Mouse (Mus musculus) limb, embryonic 12.5 days (tissue): ENCODE measurements around the gene Nfix. TPM values are rescaled to one million over a fixed set of nuclear protein-coding genes. Genes with fewer than 3 reads are reported as not detected.

ENCODE experiments used
- ATAC-seq: fragments of 200-750 bp; cut with Nextera tagmentation; 2 replicates; pipeline ENCODE4 v1.8.0; 2017; ENCODE audit warnings: low read depth, moderate TSS enrichment; ENCODE audit not compliant: insufficient number of reproducible peaks, insufficient read depth, low FRiP score, low TSS enrichment
- H3K27ac ChIP-seq: fragments of 300-500 bp; sonication (generic); 2 replicates; pipeline ENCODE4 v1.5.1; 2016; ENCODE audit warnings: mild to moderate bottlenecking, moderate library complexity
- H3K27me3 ChIP-seq: fragments of 300-500 bp; sonication (generic); 2 replicates; pipeline ENCODE4 v1.6.1; 2016; ENCODE audit warnings: mild to moderate bottlenecking, moderate library complexity
- H3K36me3 ChIP-seq: fragments of 300-500 bp; sonication (generic); 2 replicates; pipeline ENCODE4 v1.6.1; 2016; ENCODE audit warnings: mild to moderate bottlenecking, moderate library complexity
- H3K4me1 ChIP-seq: fragments of 300-500 bp; sonication (generic); replicated peaks from 2 replicates; pipeline ENCODE4 v1.6.1; 2016
- H3K4me2 ChIP-seq: fragments of 300-500 bp; sonication (generic); 2 replicates; pipeline ENCODE4 v1.6.1; 2016; ENCODE audit warnings: mild to moderate bottlenecking, moderate library complexity
- H3K4me3 ChIP-seq: fragments of 300-500 bp; sonication (generic); replicated peaks from 2 replicates; pipeline ENCODE4 v1.5.1; 2016; ENCODE audit warnings: mild to moderate bottlenecking
- H3K9ac ChIP-seq: fragments of 300-500 bp; sonication (generic); replicated peaks from 2 replicates; pipeline ENCODE4 v1.6.1; 2016; ENCODE audit warnings: mild to moderate bottlenecking, moderate library complexity
- H3K9me3 ChIP-seq: fragments of 300-500 bp; sonication (generic); 2 replicates; pipeline ENCODE4 v1.6.1; 2016; ENCODE audit warnings: mild to moderate bottlenecking, moderate library complexity
- WGBS: fragments of 180-500 bp; shearing (Covaris S2); methylation state at CpG from one replicate; pipeline ENCODE4 v1.1.7; 2016; 5-methylcytosine and 5-hydroxymethylcytosine counted together
- polyA plus RNA-seq: library from polyadenylated mRNA; unstranded; fragments of >200 nt; fragmentation: Nextera tagmentation; extraction: Ambion mirVana; gene quantifications from 2 replicates; pipeline ENCODE4 v1.2.1, GENCODE M21; 2016

The Nfix gene
- polyA plus RNA-seq, 1 experiment from 2014 or later: 14.5 TPM

DNA sequence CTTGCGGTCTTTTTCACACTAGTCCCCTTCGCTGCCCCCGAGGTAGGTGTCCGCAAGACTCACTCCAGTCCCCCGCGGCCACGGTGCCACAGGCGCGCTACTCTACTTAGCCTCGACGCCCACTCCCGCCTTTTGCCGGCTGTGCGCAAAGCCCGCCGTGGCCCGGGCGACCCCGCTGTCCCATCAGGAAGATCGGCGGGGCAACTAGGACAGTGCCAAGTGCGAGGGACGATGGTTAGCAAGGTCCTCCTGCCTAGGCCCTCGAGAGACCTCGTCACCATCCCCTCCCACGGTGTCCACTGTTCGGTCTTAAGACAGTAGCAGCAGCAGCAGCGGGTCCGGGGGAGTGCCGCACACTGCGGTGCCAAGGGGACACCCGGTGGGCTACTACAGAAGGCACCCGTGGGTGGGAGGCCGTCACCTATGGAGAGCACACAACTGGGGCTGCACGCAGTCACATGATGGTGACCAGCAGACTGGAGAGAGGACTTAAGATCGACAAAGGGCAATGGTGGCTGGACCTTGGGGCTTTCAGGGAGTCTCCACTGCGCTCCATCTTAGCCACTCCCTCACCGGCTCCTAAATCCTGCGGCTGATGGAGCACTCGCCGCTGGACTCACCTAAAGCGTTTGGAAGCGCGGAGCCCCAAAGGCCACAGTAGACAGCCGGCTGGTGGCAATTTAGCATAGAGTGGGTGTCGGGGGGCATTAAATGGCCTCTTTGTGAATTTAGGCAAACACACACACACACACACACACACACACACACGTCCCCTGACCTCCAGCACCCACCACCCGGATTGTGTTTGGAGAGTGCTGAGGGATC is 15.3 kb downstream of the Nfix start:
- WGBS: 2% methylated on average over 48 of the region's 48 CpGs
- Histone ChIP-seq H3K4me3 (peak overlapping the region; percentile 26), H3K4me2 (peak overlapping the region; percentile 45)

DNA sequence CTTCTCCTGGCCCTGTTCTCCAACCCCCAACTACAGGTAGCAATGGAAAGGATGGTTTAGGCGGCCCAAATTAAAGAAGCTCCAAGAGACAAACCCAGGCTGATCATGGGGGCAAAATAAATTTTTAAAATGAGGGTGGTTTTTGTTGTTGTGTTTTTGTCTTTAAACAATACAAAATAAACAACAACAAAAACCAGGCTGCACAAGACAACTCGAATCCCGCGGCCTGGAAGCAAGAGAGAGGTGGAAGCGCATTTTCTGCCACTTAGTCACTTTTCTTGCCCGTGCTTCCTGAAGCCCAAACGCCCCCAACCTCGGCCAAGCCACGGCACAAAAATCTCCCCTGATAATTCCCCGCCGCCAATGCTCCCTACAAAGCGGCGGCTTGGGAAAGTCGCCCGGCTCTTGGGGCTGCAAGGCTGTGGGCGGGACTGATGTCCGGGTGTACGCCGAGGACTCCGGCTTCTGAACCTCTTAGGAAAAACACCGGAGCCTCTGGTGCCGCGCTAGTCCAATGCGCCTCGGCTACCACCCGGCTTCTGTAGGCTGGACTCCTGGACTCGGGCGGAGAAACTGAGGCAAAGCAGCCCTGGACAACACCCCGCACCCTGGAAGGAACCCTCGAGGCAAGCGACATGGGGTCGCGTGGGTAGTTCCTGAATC is 16.1 kb downstream of the Nfix start:
- ATAC-seq: no peak
- peak overlapping the region; percentile 45 for H3K4me2 ChIP-seq
- H3K9ac ChIP-seq: no peak overlapping the region
- no peak overlapping the region for H3K27ac ChIP-seq
- H3K9me3 ChIP-seq: no peaks in the 10 kb centered on the region
- peaks cover 92% of the 10 kb centered on the region for H3K4me1 ChIP-seq
- 2% methylated on average over 33 of the region's 33 CpGs for WGBS
- H3K4me3 ChIP-seq: peak overlapping the region; percentile 26
- H3K36me3 ChIP-seq: peaks cover 3% of the 10 kb centered on the region; the same call in 1 of the 2 replicates
- H3K27me3 ChIP-seq: peaks cover 99% of the 10 kb centered on the region

More for the DNA sequence above, 15.3 kb downstream of the Nfix start:
- H3K27ac ChIP-seq: no peak overlapping the region
- H3K36me3 ChIP-seq: peaks cover 3% of the 10 kb centered on the region; the same call in 1 of the 2 replicates
- peak; percentile 16; the same call in 1 of the 2 replicates for ATAC-seq
- no peaks in the 10 kb centered on the region for H3K9me3 ChIP-seq
- no peak overlapping the region; the same call in 1 of the 2 replicates for H3K9ac ChIP-seq
- H3K4me1 ChIP-seq: peaks cover 94% of the 10 kb centered on the region
- peaks cover 99% of the 10 kb centered on the region for H3K27me3 ChIP-seq

DNA sequence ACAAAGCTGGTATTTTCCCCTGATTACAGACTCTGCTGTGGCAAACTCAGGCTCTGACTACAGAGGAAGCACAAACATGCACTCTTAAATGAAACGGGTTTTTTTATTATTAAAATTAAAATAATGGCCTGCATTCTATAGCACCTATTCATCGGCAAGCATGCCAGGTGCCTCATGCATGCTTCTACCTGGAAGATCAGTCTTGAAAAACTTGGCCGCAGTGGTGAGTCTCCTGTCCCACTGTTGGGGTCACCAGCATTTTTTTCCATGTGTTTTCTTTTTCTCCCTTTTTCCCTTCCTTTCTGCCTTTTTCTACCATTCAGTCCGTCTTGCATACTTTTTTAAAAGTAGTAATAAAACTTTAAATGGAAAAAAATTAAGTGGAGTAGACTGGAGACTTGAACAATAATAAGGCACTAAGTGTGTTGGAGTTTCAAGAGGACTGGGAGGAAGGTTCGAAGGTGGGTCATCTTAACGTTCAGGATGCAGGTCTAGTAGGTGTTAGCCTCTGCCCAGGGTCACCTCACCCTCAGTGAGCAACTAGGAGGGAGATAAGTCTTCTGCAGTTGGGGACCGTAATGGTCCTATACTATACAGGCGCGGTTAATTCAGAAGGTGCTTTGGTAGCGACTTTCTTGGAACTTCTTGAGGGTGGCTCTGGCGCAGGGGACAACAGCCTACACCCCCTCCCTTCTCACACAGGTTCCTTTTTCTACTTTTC is 16.8 kb downstream of the Nfix start:
- H3K4me2 ChIP-seq: 0 out of 2 replicates have a peak overlapping the region, but pooled peaks have one; percentile 45
- peaks cover 93% of the 10 kb centered on the region for H3K4me1 ChIP-seq
- no peak overlapping the region for H3K27ac ChIP-seq
- H3K27me3 ChIP-seq: peaks cover 99% of the 10 kb centered on the region
- ATAC-seq: no peak
- 4% methylated on average over 11 of the region's 11 CpGs for WGBS
- no peak overlapping the region; the same call in 1 of the 2 replicates for H3K4me3 ChIP-seq
- H3K36me3 ChIP-seq: peaks cover 3% of the 10 kb centered on the region; the same call in 1 of the 2 replicates
- H3K9ac ChIP-seq: no peak overlapping the region
- no peaks in the 10 kb centered on the region for H3K9me3 ChIP-seq

DNA sequence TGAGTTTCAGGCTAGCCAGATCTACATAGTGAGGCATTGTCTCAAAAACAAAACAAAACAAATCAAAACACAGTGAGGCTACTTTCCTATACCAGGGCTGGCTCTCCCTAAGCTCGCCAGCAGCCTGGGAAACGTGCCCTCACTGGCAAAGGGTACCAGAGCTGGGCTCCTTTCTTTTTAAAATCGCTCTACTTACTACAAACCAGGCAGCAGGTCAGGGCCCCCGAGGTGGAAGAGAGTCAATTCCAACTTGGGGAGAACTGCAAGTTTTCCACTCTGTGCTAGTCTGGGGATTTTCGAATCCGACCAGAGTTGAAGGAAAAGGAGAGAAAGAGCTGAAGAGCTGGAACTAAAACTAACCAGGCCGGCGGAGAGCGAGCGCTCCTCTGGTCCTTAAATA is 17.5 kb downstream of the Nfix start:
- Histone ChIP-seq H3K27me3 (peaks cover 99% of the 10 kb centered on the region), H3K27ac (no peak overlapping the region)

DNA sequence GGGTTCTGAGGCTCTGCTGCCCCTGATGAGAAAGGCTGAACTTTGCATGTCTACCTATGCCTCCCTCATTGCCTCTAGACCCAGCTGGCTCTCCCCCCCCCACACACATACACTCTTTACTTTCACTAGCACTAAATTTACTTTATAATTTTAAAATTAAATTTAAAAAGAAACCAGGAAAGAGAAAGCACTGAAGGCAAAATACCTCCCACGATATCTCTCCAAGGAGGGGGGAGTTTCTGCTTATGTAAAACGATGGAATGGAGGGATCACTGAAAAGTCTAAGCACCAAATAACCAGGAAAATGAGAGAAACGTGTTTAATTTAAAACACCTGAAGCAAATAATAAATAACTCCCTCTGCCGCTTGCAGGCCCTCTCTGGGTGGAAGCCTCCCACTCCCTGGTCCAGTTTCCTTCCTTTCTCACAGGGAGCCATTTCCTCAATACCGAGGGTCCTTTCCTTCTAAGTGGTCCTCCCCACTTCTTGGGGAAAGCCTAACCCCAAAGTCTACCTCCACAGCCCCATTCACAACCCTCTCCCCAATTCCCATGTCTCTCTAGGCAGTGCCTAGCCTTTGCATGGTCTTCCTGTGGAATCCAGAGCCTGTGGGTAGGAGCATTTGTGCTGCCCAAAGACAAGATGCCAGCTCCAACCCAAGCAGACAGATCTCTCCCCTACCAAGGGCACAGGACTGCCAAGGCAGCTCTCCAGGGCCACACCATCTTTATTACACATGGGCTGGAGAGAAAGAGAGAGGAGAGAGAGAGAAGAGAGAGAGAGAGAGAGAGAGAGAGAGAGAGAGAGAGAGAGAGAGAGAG is 18.2 kb downstream of the Nfix start:
- Histone ChIP-seq H3K9ac (no peak overlapping the region), H3K4me2 (peak overlapping the region; percentile 3), H3K9me3 (no peaks in the 10 kb centered on the region), H3K27ac (peak overlapping the region; percentile 36; the same call in 1 of the 2 replicates), H3K4me1 (peaks cover 87% of the 10 kb centered on the region), H3K36me3 (peaks cover 3% of the 10 kb centered on the region; the same call in 1 of the 2 replicates), H3K27me3 (peaks cover 99% of the 10 kb centered on the region), H3K4me3 (no peak overlapping the region)
- ATAC-seq: no peak
- 4% methylated on average over 5 of the region's 5 CpGs for WGBS

More for the DNA sequence above, 17.5 kb downstream of the Nfix start:
- Histone ChIP-seq H3K9ac (no peak overlapping the region), H3K9me3 (no peaks in the 10 kb centered on the region), H3K4me3 (no peak overlapping the region), H3K4me2 (no peak overlapping the region), H3K4me1 (peaks cover 95% of the 10 kb centered on the region), H3K36me3 (peaks cover 3% of the 10 kb centered on the region; the same call in 1 of the 2 replicates)
- ATAC-seq: no peak
- WGBS: 7% methylated on average over 10 of the region's 10 CpGs

DNA sequence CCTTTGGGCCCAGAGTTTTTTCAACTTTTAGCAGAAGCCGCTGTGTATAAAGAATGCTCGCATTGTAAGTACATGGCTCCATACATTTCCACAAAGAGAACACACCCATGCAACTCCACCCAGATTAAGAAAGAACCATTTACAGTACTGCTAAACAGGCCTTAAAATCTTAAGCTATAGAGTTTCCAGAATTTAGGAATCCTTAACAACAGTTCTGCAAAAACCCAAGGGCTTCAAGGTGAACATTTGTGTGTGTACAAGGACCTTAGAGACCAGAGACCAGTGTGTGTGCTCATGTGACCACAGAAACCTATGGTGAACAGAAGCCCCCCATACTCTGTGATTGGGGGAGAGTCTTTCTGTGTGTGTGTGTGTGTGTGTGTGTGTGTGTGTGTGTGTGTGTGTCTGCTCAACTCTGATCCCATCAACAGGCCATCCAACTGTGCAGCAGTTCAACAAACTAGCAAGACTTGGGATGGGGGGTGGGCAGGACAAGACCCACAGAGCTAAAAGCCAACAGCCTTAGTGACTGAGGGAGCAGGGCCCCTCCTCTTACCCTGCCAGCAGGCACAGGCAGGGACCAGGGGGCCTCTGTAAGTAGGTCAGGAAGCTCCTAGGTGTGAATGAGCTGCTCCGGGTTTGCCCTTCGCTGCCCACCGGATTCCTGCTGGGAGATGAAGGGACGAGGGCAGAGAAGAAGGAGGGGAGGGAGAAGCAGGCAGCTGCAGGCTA is 19.0 kb downstream of the Nfix start:
- H3K4me3 ChIP-seq: no peak overlapping the region
- peak overlapping the region; percentile 36; the same call in 1 of the 2 replicates for H3K27ac ChIP-seq
- 6% methylated on average over 6 of the region's 6 CpGs for WGBS
- peaks cover 3% of the 10 kb centered on the region; the same call in 1 of the 2 replicates for H3K36me3 ChIP-seq
- ATAC-seq: no peak
- no peak overlapping the region for H3K9ac ChIP-seq
- peaks cover 79% of the 10 kb centered on the region for H3K4me1 ChIP-seq
- H3K27me3 ChIP-seq: peaks cover 99% of the 10 kb centered on the region
- peak overlapping the region; percentile 3 for H3K4me2 ChIP-seq
- H3K9me3 ChIP-seq: no peaks in the 10 kb centered on the region

DNA sequence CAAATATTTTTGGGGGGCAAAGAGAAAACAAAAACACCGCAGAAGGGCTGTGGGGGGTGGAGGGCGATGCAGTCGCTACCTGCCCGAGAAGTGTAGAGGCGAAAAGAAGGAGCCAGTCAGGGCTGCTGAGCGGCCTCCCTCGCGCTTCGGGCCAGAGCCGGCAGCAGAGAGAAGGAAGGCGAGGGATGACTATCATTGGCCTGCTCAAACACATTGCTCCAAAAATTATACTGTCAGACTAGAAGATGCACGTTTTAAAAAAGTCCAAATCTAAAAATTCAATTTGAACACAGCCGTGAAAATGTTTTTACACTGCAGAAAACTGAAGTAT is 20.0 kb downstream of the Nfix start:
- Histone ChIP-seq H3K27me3 (peaks cover 99% of the 10 kb centered on the region), H3K27ac (no peak overlapping the region), H3K36me3 (peaks cover 3% of the 10 kb centered on the region; the same call in 1 of the 2 replicates), H3K9me3 (no peaks in the 10 kb centered on the region), H3K4me2 (peak overlapping the region; percentile 23), H3K4me1 (peaks cover 79% of the 10 kb centered on the region), H3K9ac (0 out of 2 replicates have a peak overlapping the region, but pooled peaks have one; percentile 18), H3K4me3 (peak overlapping the region; percentile 9; the same call in 1 of the 2 replicates)
- ATAC-seq: no peak
- 3% methylated on average over 13 of the region's 13 CpGs for WGBS

DNA sequence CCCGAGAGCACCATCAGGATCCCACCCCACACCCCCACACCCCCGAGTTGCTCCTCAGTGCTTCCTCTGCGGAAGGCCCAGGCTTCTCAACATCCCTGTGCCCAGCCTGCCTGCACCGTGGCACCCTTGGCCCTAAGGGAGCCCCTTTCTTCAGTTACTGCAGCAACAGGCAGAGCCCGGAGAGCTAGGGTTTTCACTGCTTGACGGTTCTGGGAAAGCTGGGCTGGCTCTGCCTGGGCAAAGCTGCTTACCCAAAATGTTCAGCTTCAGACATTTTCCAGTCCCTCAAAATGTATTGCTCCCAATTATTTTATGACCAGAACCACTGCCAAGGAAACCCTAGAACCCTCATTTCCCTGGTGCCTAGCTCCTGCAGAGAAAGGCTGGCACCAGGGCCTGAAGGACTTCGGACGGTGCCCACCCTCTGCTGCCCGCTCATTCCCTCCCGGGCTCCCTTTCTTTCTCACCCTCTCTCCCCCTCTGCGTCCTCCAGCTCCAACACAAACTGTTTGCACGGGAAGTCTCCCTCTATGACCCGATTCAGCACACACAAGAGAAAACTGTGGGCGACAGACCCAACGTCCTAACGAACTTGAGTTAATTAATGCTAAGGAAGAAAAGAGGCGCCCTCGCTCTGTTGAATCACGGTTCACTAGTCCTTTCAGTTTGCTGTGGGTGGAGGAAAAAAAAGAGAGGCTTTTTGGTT is 20.5 kb downstream of the Nfix start:
- H3K27me3 ChIP-seq: peaks cover 98% of the 10 kb centered on the region
- H3K36me3 ChIP-seq: peaks cover 3% of the 10 kb centered on the region; the same call in 1 of the 2 replicates
- peaks cover 79% of the 10 kb centered on the region for H3K4me1 ChIP-seq
- peak overlapping the region; percentile 18; the same call in 1 of the 2 replicates for H3K9ac ChIP-seq
- peak overlapping the region; percentile 23 for H3K4me2 ChIP-seq
- no peak overlapping the region for H3K27ac ChIP-seq
- WGBS: 9% methylated on average over 19 of the region's 19 CpGs
- H3K4me3 ChIP-seq: peak overlapping the region; percentile 9; the same call in 1 of the 2 replicates
- ATAC-seq: no peak
- H3K9me3 ChIP-seq: no peaks in the 10 kb centered on the region

DNA sequence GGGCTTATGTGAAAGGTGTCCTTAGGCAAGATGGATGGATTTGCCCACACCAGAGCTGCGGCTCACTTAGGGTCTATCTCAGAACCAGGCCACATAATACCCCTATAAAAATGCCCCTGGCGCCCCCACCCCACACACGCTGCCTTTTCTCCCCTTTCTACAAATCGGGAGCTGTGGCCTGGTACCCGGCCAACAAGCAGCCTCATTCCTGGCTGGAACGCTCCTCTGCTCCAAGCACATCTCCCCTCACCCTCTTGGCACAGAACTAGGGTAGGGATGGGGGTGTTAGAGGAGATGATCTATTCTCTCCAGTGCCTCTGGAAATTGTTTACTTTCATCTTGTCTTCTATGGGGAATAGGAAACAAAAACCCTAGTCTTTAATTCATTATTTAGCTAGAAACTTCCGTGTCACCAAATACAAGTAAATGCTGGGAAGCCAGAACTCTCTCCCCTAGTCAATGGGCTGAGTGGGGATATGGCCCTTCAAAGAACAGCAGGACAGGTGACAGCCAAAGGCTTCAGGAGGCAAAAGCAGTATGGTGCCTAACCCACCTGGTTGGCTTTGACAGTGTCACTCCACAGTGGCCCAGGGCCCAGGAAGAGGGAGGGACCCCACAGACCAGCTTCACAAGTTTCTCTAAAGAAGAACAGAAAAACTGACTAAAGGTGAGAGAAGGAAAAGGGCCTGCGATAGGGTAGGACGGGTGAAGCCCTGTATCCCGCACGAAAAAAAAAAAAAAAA is 21.3 kb downstream of the Nfix start:
- H3K4me3 ChIP-seq: no peak overlapping the region
- peaks cover 97% of the 10 kb centered on the region for H3K27me3 ChIP-seq
- ATAC-seq: no peak
- peaks cover 3% of the 10 kb centered on the region; the same call in 1 of the 2 replicates for H3K36me3 ChIP-seq
- no peak overlapping the region for H3K4me2 ChIP-seq
- no peaks in the 10 kb centered on the region for H3K9me3 ChIP-seq
- H3K27ac ChIP-seq: no peak overlapping the region
- no peak overlapping the region for H3K9ac ChIP-seq
- peaks cover 78% of the 10 kb centered on the region for H3K4me1 ChIP-seq
- 9% methylated on average over 11 of the region's 11 CpGs for WGBS
